Mouse (Mus musculus) hindbrain, embryonic 11.5 days (tissue): ENCODE results near the gene Gm11444. TPM values are rescaled to one million over a fixed set of nuclear protein-coding genes. Genes with fewer than 3 reads are reported as not detected.
A peak's percentile ranks its signal among the peaks of the same experiment; 100 is the strongest.

ENCODE experiments used
- ATAC-seq: fragments of 200-750 bp; cut with Nextera tagmentation; 2 replicates; pipeline ENCODE4 v1.8.0; 2017; ENCODE audit warnings: mild to moderate bottlenecking, moderate TSS enrichment, moderate library complexity; ENCODE audit not compliant: low FRiP score
- DNase-seq: peaks from one replicate; pipeline ENCODE4 v3.0.0-alpha.2; 2015; ENCODE audit warnings: low spot score
- H3K27ac ChIP-seq: fragments of 300-500 bp; sonication (generic); 2 replicates; pipeline ENCODE4 v1.5.1; 2014; ENCODE audit warnings: mild to moderate bottlenecking, low read depth, low read length
- H3K27me3 ChIP-seq: fragments of 300-500 bp; sonication (generic); 2 replicates; pipeline ENCODE4 v1.6.1; 2014; ENCODE audit warnings: mild to moderate bottlenecking, low read length, moderate library complexity, mixed read lengths; ENCODE audit not compliant: control insufficient read depth, insufficient read depth
- H3K36me3 ChIP-seq: fragments of 300-500 bp; sonication (generic); 2 replicates; pipeline ENCODE4 v1.6.1; 2014; ENCODE audit warnings: mild to moderate bottlenecking, low read length, moderate library complexity, mixed read lengths; ENCODE audit not compliant: control insufficient read depth, insufficient read depth
- H3K4me1 ChIP-seq: fragments of 300-500 bp; sonication (generic); replicated peaks from 2 replicates; pipeline ENCODE4 v1.6.1; 2014; ENCODE audit warnings: low read length, mixed read lengths; ENCODE audit not compliant: control insufficient read depth, insufficient read depth
- H3K4me2 ChIP-seq: fragments of 300-500 bp; sonication (generic); replicated peaks from 2 replicates; pipeline ENCODE4 v1.6.1; 2014; ENCODE audit warnings: mild to moderate bottlenecking, low read depth, low read length
- H3K4me3 ChIP-seq: fragments of 300-500 bp; sonication (generic); 2 replicates; pipeline ENCODE4 v1.5.1; 2014; ENCODE audit warnings: low read depth, low read length
- H3K9ac ChIP-seq: fragments of 300-500 bp; sonication (generic); 2 replicates; pipeline ENCODE4 v1.6.1; 2014; ENCODE audit warnings: low read depth, low read length
- H3K9me3 ChIP-seq: fragments of 300-500 bp; sonication (generic); 2 replicates; pipeline ENCODE4 v1.6.1; 2016; ENCODE audit warnings: low read length; ENCODE audit not compliant: control insufficient read depth
- WGBS: fragments of 180-500 bp; shearing (Covaris S2); extraction: QIAGEN DNeasy Blood & Tissue Kit; methylation state at CpG from one replicate; pipeline ENCODE4 v1.1.7; 2014; 5-methylcytosine and 5-hydroxymethylcytosine counted together
- polyA plus RNA-seq: library from polyadenylated mRNA; unstranded; fragments of >200 nt; fragmentation: Nextera tagmentation; extraction: Ambion mirVana; gene quantifications from 2 replicates; pipeline ENCODE4 v1.2.1, GENCODE M21; 2014

Gm11444 gene
- polyA plus RNA-seq, 1 experiment from 2014 or later = not detected

GRCm38 (mm10) chr11:85828691-85829519 is 21.2 kb downstream of the Gm11444 start:
- Histone ChIP-seq H3K36me3 (no peaks in the 10 kb centered on the region), H3K9ac (no peak overlapping the region)

GRCm38 (mm10) chr11:85827342-85827741 is 22.8 kb downstream of the Gm11444 start:
- no peak overlapping the region for H3K9ac ChIP-seq
- no peak overlapping the region for H3K4me3 ChIP-seq
- no peak overlapping the region for H3K4me2 ChIP-seq

More at GRCm38 (mm10) chr11:85828691-85829519, 21.2 kb downstream of the Gm11444 start:
- no peak overlapping the region for H3K4me3 ChIP-seq
- H3K27ac ChIP-seq = no peak overlapping the region
- DNase-seq (peak; percentile 63), ATAC-seq (no peak)
- peaks cover 22% of the 10 kb centered on the region for H3K4me1 ChIP-seq
- no peaks in the 10 kb centered on the region for H3K9me3 ChIP-seq
- WGBS = 7% methylated on average over 38 of the region's 38 CpGs
- peak overlapping the region; percentile 20 for H3K4me2 ChIP-seq
- peaks cover 80% of the 10 kb centered on the region for H3K27me3 ChIP-seq

DNA sequence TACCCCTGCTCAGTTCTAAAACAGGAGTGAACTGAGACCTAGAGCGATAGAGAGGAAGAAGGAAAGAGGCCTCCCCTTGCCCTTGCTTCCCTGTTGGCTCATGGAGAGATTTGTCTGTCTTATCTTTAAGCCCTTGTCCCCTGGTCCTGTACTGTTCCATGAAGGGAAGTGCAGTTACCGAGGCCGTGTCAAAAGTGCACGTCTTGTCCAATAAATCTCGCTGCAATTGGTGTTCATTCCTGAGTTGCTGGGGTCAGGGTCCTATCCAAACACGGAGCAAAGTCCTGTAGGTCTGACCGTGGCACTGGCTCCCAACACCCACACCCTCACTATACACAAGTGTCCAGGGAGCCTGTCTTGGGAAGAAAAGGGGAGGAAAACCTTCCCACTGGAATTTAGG is 24.3 kb downstream of the Gm11444 start:
- Histone ChIP-seq H3K9ac (no peak overlapping the region), H3K27ac (no peak overlapping the region), H3K4me2 (no peak overlapping the region), H3K27me3 (peaks cover 57% of the 10 kb centered on the region), H3K36me3 (no peaks in the 10 kb centered on the region), H3K4me3 (no peak overlapping the region), H3K4me1 (peaks cover 6% of the 10 kb centered on the region), H3K9me3 (no peaks in the 10 kb centered on the region)
- no peak for DNase-seq
- ATAC-seq = no peak
- 77% methylated on average over 7 of the region's 7 CpGs for WGBS

More at GRCm38 (mm10) chr11:85827342-85827741, 22.8 kb downstream of the Gm11444 start:
- WGBS = 10% methylated on average over 9 of the region's 9 CpGs
- Histone ChIP-seq H3K36me3 (no peaks in the 10 kb centered on the region), H3K27me3 (peaks cover 72% of the 10 kb centered on the region), H3K27ac (no peak overlapping the region), H3K9me3 (no peaks in the 10 kb centered on the region), H3K4me1 (peaks cover 15% of the 10 kb centered on the region)
- ATAC-seq = no peak
- DNase-seq = no peak

DNA sequence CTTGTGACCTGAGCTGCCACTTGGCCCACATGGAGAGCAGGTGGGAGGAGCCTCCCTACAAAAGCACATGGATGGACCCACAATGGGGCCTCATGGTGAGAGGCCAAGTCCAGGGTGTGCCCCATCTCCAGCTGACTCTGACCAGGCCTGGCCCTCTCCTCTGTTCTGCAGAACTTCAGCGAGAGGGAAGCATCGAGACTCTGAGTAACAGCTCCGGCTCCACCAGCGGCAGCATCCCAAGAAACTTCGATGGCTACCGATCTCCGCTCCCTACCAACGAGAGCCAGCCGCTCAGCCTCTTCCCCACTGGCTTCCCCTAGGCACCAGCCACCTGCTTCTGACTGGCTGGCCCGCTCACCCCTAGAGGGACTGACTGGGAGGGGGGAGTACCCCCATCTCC is 25.1 kb downstream of the Gm11444 start:
- no peak for DNase-seq
- no peak overlapping the region for H3K4me2 ChIP-seq
- WGBS = 79% methylated on average over 10 of the region's 10 CpGs
- no peak for ATAC-seq
- H3K9me3 ChIP-seq = no peaks in the 10 kb centered on the region
- H3K4me1 ChIP-seq = peaks cover 2% of the 10 kb centered on the region; the same call in 1 of the 2 replicates
- peaks cover 50% of the 10 kb centered on the region for H3K27me3 ChIP-seq
- no peak overlapping the region for H3K4me3 ChIP-seq
- H3K9ac ChIP-seq = no peak overlapping the region
- no peak overlapping the region for H3K27ac ChIP-seq
- H3K36me3 ChIP-seq = no peaks in the 10 kb centered on the region

DNA sequence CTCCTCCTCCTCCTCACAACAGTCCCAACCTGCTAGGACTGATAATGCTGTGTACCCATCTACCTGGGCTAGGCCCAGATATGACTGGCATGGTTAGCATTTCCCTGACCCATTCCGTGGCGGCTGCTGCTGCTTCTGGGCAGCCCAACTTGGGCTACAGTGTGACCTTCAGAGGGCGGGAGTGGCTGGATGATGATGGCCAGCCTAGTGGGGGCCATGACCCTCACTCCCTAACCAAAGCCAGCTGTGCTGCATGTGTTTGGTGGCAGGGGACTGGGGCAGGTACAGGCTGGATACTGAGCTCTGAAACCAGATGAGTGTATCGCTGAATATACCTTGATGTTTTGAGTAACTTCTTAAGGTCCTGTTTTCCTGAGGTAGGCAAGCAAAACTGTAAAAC is 26.3 kb downstream of the Gm11444 start:
- Histone ChIP-seq H3K36me3 (no peaks in the 10 kb centered on the region), H3K27ac (no peak overlapping the region), H3K4me3 (no peak overlapping the region), H3K9me3 (no peaks in the 10 kb centered on the region), H3K9ac (no peak overlapping the region), H3K27me3 (peaks cover 37% of the 10 kb centered on the region), H3K4me1 (no peaks in the 10 kb centered on the region), H3K4me2 (no peak overlapping the region)
- 73% methylated on average over 4 of the region's 4 CpGs for WGBS
- DNase-seq (no peak), ATAC-seq (no peak)

- no peaks in the 10 kb centered on the region for H3K9me3 ChIP-seq
- 15% methylated on average over 6 of the region's 6 CpGs for WGBS
- H3K36me3 ChIP-seq = no peaks in the 10 kb centered on the region
- no peaks in the 10 kb centered on the region for H3K4me1 ChIP-seq
- no peak overlapping the region for H3K9ac ChIP-seq
- peaks cover 31% of the 10 kb centered on the region for H3K27me3 ChIP-seq
- ATAC-seq = no peak
- no peak overlapping the region for H3K4me3 ChIP-seq
- H3K4me2 ChIP-seq = no peak overlapping the region
- DNase-seq = peak; percentile 89
- H3K27ac ChIP-seq = no peak overlapping the region
Measured at GRCm38 (mm10) chr11:85823181-85823580, 27.0 kb downstream of the Gm11444 start.

DNA sequence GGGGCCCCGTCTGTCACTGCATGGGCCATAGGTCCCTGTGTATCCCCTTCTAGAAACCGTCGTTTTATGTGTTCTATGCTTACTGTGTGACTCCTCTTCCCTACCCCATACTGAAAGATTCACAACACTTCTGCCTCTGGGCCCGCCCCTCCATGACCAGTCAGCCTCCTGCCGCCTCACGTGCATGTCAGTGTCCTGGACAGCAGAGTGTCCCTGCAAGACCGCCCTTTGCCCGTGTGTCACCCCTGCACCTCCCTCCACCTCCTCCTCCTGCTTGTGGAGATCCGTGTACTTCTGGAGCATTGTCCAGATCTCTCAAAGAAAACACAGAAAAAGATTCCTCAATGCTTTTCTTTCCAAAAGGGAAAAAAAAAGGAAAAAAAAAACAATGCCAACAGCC is 28.5 kb downstream of the Gm11444 start:
- Histone ChIP-seq H3K9me3 (no peaks in the 10 kb centered on the region), H3K4me1 (no peaks in the 10 kb centered on the region), H3K9ac (no peak overlapping the region), H3K27ac (no peak overlapping the region), H3K4me2 (no peak overlapping the region), H3K4me3 (no peak overlapping the region), H3K36me3 (no peaks in the 10 kb centered on the region), H3K27me3 (peaks cover 16% of the 10 kb centered on the region)
- no peak for ATAC-seq
- 75% methylated on average over 9 of the region's 9 CpGs for WGBS
- DNase-seq = no peak

- H3K4me1 ChIP-seq = no peaks in the 10 kb centered on the region
- peaks cover 9% of the 10 kb centered on the region for H3K27me3 ChIP-seq
Measured at GRCm38 (mm10) chr11:85820959-85821358, 29.2 kb downstream of the Gm11444 start.

GRCm38 (mm10) chr11:85818401-85818800 is 31.7 kb downstream of the Gm11444 start:
- DNase-seq = no peak
- WGBS = 81% methylated on average over 3 of the region's 3 CpGs
- no peak for ATAC-seq
- Histone ChIP-seq H3K9ac (no peak overlapping the region), H3K27me3 (no peaks in the 10 kb centered on the region), H3K9me3 (no peaks in the 10 kb centered on the region), H3K4me1 (no peaks in the 10 kb centered on the region), H3K4me2 (no peak overlapping the region), H3K27ac (no peak overlapping the region), H3K4me3 (no peak overlapping the region), H3K36me3 (no peaks in the 10 kb centered on the region)

More at GRCm38 (mm10) chr11:85820959-85821358, 29.2 kb downstream of the Gm11444 start:
- ATAC-seq (no peak), DNase-seq (no peak)
- WGBS = 78% methylated on average over 3 of the region's 3 CpGs
- H3K9me3 ChIP-seq = no peaks in the 10 kb centered on the region
- no peak overlapping the region for H3K4me2 ChIP-seq
- no peak overlapping the region for H3K4me3 ChIP-seq
- no peak overlapping the region for H3K9ac ChIP-seq
- H3K27ac ChIP-seq = no peak overlapping the region
- no peaks in the 10 kb centered on the region for H3K36me3 ChIP-seq
